Mouse (Mus musculus): ENCODE measurements around the gene Cpsf7. TPM values are rescaled to one million over a fixed set of nuclear protein-coding genes. Genes with fewer than 3 reads are reported as not detected.
A peak's percentile ranks its signal among the peaks of the same experiment; 100 is the strongest.

Cpsf7 gene
- polyA plus RNA-seq, 1 experiment = 70.6 TPM

DNA sequence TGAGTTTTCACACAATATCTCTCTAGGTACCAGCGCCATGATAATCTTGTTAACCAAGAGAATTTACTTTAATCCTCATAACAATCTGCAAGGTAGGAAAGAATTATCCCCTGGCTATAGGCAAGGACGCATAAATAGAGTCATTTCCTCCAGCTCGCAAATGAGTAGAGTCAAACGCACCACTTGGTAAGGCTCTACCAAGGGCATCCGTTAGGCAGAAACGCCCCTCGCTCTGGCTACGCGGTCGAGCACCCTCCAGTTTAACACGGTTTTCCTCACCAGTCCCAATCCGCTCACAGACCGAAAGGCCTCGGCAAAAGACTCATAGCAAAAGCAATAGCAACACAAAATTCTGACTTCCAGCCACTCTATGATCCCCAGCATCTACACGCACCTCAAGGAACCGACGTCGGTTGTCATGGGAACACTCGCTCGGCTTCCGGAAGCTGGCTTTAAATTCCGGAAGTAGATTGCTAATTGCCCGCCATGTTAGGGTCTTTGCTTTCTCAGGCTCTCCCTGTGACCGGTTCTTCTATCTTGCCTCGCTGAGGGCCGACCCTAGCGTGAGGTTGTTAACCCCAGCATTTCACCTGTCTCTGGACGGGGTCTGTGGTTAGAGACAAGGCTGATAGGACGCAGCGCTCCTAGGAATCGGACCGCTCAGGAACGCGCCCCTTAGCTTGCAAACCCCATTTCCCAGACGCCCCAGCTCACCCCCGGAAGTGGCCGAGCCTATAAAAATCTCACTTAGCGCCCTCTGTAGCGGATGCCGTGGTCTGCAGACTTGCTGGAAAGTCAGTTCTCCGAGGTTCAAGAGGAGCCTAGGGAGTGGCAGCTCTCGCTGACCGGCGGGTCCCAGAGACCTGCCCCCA lies 51.9 kb downstream of the Cpsf7 start, which contains the start of the genes Cyb561a3 and Tmem138:
Gene Cyb561a3, plus strand, starts transcription at position 483 of the 872 bp plus-strand sequence.
Gene Tmem138, minus strand, starts transcription at position 673 of the 872 bp plus-strand sequence.
- Histone ChIP-seq H3K27ac (ENCODE audit: insufficient read depth, low read length) (peak within 1 kb of the TSS; percentile 80), H3K4me3 (ENCODE audit: insufficient read depth, low read length) (peak within 1 kb of the TSS; percentile 62), H3K4me1 (ENCODE audit: control insufficient read depth, insufficient read depth, low read length) (peaks cover 4% of the 10 kb centered on the region; the same call in 1 of the 2 replicates)
- TF ChIP-seq POLR2A (IDR thresholded peaks at IDR 0.05; ENCODE audit: low read depth, low read length) = peak; percentile 88
- TF ChIP-seq CTCF (IDR thresholded peaks at IDR 0.05; ENCODE audit: borderline replicate concordance, insufficient read depth, low read length) = no peak

DNA sequence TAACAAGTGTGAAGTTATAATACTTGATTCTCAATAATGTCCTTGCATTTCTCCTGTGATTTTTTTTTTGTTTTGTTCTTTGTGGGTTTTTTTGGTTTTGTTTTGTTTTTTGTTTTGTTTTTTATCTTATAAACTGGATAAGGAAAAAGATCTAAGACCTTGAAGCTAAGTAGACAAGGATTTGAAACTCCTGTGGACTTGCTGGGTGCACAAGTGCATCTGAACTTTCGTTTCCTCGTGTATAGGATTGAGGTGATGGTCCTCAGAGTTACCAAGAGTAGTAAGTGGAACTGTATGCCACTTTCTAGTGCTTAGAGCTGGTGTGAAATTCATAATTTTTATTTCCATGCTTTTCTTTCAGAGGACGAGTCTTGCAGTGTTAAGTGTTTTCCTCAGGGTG lies 55.0 kb downstream of the Cpsf7 start:
- TF ChIP-seq POLR2A (IDR thresholded peaks at IDR 0.05; ENCODE audit: low read depth, low read length) (no peak), CTCF (IDR thresholded peaks at IDR 0.05; ENCODE audit: borderline replicate concordance, insufficient read depth, low read length) (no peak)
- peaks cover 4% of the 10 kb centered on the region; the same call in 1 of the 2 replicates for H3K4me1 ChIP-seq (ENCODE audit: control insufficient read depth, insufficient read depth, low read length)
- H3K27ac ChIP-seq (ENCODE audit: insufficient read depth, low read length) = no peak overlapping the region

DNA sequence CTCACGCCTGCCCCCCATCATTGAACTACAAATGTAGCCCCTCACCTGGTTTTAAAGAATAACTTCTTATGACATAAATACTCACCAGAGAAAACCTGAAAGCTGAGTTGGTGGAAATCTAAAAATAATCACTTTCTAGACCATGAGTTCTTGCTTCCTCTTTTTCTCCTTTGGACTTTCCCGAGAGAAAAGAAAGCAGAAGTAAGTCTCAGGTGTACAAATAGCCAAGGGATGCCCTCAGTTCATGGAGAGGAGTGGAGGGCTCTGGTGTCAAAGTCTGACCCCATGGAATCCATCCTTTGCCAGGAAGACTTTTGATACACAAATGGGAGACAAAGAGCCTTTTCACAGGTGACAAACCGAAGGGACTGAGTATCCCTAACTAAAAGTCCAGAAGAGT lies 55.7 kb downstream of the Cpsf7 start:
- H3K4me3 ChIP-seq (ENCODE audit: insufficient read depth, low read length) = no peak overlapping the region
- H3K4me1 ChIP-seq (ENCODE audit: control insufficient read depth, insufficient read depth, low read length) = peaks cover 4% of the 10 kb centered on the region; the same call in 1 of the 2 replicates
- TF ChIP-seq CTCF (IDR thresholded peaks at IDR 0.05; ENCODE audit: borderline replicate concordance, insufficient read depth, low read length) (no peak), POLR2A (IDR thresholded peaks at IDR 0.05; ENCODE audit: low read depth, low read length) (no peak)
- H3K27ac ChIP-seq (ENCODE audit: insufficient read depth, low read length) = no peak overlapping the region

More for the DNA sequence above, 55.0 kb downstream of the Cpsf7 start:
- H3K4me3 ChIP-seq (ENCODE audit: insufficient read depth, low read length) = no peak overlapping the region

DNA sequence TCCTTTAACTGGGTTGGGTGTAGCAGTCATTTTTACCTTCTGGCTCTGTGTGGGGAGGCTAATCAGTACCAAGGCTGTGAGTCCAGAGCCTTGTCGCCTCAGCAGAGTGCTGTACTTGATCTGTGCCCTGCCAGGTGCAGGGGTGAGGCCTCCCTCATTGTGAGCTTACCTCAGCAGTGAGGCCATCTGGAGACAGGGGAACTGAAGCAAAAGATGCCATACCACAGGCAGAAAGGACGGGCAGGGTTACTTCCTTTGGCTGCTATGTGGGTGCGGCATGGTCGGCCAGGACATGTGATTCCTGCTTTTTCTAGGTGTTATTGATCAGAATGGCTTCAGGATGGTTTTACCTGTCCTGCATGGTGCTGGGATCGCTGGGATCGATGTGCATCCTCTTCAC lies 56.9 kb downstream of the Cpsf7 start:
- H3K27ac ChIP-seq (ENCODE audit: insufficient read depth, low read length) = no peak overlapping the region
- no peak for TF ChIP-seq CTCF (IDR thresholded peaks at IDR 0.05; ENCODE audit: borderline replicate concordance, insufficient read depth, low read length)
- TF ChIP-seq POLR2A (IDR thresholded peaks at IDR 0.05; ENCODE audit: low read depth, low read length) = no peak
- H3K4me1 ChIP-seq (ENCODE audit: control insufficient read depth, insufficient read depth, low read length) = peaks cover 4% of the 10 kb centered on the region; the same call in 1 of the 2 replicates
- no peak overlapping the region for H3K4me3 ChIP-seq (ENCODE audit: insufficient read depth, low read length)

DNA sequence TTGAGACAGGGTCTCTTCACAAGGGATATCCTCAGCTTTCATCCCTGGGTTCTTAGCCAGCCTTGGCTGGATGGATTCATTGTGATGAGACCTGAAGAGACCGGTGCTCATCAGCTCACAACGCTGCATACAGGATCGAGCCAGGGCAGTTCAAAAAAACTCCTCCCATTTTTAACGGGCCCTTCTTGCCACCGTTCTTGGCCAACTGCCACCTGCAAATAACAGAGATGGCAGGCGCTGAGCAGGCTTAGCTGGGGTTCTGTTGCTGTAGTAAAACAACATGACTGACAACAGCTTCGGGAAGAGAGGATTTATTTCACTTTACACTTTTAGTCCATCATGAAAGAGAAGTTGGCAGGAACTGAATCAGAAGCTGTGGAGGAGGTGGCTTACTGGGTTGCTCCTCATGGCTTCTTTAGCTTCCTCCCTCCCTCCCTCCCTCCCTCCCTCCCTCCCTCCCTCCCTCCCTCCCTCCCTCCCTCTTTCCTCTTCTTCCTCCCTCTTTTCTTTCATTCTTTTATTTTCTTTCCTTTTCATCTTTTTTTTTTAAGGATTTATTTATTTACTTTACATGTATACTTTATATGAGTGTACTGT lies 58.6 kb downstream of the Cpsf7 start:
- Histone ChIP-seq H3K4me1 (ENCODE audit: control insufficient read depth, insufficient read depth, low read length) (peaks cover 1% of the 10 kb centered on the region; the same call in 1 of the 2 replicates), H3K4me3 (ENCODE audit: insufficient read depth, low read length) (no peak overlapping the region), H3K27ac (ENCODE audit: insufficient read depth, low read length) (no peak overlapping the region)
- no peak for TF ChIP-seq CTCF (IDR thresholded peaks at IDR 0.05; ENCODE audit: borderline replicate concordance, insufficient read depth, low read length)
- no peak for TF ChIP-seq POLR2A (IDR thresholded peaks at IDR 0.05; ENCODE audit: low read depth, low read length)

DNA sequence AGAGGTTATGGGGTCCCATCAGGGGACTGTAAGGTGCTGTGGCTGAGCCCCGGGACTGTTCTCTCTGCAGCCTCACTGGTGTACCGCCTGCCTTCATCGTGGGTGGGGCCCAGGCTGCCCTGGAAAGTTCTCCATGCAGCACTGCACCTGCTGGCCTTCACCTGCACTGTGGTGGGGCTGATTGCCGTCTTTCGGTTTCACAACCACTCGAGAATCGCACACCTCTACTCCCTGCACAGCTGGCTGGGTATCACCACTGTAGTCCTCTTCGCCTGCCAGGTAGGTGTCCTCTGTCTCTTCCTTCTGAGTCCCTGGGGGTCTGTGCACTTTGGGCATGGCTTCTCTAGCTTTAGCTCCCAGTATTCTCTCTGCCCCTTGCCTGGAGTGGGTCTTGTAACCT lies 60.0 kb downstream of the Cpsf7 start:
- TF ChIP-seq CTCF (IDR thresholded peaks at IDR 0.05; ENCODE audit: borderline replicate concordance, insufficient read depth, low read length) (no peak), POLR2A (IDR thresholded peaks at IDR 0.05; ENCODE audit: low read depth, low read length) (no peak)
- no peaks in the 10 kb centered on the region for H3K4me1 ChIP-seq (ENCODE audit: control insufficient read depth, insufficient read depth, low read length)
- no peak overlapping the region for H3K27ac ChIP-seq (ENCODE audit: insufficient read depth, low read length)
- no peak overlapping the region for H3K4me3 ChIP-seq (ENCODE audit: insufficient read depth, low read length)

DNA sequence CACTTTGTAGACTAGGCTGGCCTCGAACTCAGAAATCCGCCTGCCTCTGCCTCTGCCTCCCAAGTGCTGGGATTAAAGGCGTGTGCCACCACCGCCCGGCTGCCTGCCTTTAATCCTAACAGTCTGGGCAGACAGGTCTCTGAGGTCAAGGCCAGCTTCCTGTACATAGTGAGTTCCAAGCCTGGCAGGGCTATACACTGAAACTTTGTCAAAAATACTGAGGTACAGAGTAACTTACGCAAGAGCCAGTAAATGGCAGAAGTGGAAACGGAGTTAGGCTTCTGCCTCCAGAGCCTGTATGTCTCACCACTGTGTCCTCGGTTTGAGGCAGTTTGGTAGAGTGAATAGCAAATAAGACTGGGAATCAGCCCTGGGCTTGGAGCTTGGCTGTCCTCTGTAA lies 62.2 kb downstream of the Cpsf7 start:
- no peak overlapping the region for H3K4me3 ChIP-seq (ENCODE audit: insufficient read depth, low read length)
- no peak for TF ChIP-seq CTCF (IDR thresholded peaks at IDR 0.05; ENCODE audit: borderline replicate concordance, insufficient read depth, low read length)
- no peak for TF ChIP-seq POLR2A (IDR thresholded peaks at IDR 0.05; ENCODE audit: low read depth, low read length)
- no peaks in the 10 kb centered on the region for H3K4me1 ChIP-seq (ENCODE audit: control insufficient read depth, insufficient read depth, low read length)
- no peak overlapping the region for H3K27ac ChIP-seq (ENCODE audit: insufficient read depth, low read length)

DNA sequence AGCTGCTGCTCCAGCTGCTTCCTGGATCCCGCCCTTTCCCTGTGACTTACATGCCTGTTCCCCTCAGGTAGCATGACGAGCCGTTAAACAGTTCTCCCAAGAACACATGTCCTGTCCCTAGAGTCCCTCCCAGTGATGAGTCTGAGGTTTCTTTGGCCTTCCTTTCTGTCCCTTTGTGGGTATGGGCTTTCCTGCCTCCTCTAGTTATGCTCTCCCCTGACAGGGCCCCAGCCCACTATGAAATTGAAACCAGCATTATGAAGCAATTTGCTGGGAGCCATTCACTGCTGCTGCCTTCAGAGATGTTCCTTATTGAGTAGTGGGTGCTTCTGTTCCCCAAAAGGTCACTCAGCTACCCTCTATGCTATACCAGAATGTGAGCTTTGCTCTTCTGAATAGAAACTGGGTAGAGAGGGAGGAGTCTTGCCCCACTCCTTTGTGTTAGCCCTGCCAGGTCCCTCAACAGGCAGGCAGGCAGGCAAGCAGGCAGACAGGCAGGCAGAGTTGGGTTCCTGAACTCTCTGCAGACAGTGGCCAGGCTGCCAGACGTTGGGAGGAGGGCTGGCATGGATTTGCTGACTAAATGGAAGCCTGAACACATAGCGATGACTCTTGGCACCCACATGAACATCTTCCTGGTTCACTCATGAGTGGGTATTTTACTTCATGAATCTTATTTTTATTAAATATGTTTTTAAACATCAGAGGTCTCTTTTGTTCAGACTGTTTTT lies 64.2 kb downstream of the Cpsf7 start:
- H3K4me1 ChIP-seq (ENCODE audit: control insufficient read depth, insufficient read depth, low read length) = no peaks in the 10 kb centered on the region
- TF ChIP-seq CTCF (IDR thresholded peaks at IDR 0.05; ENCODE audit: borderline replicate concordance, insufficient read depth, low read length) (no peak), POLR2A (IDR thresholded peaks at IDR 0.05; ENCODE audit: low read depth, low read length) (no peak)
- no peak overlapping the region for H3K4me3 ChIP-seq (ENCODE audit: insufficient read depth, low read length)
- H3K27ac ChIP-seq (ENCODE audit: insufficient read depth, low read length) = no peak overlapping the region

DNA sequence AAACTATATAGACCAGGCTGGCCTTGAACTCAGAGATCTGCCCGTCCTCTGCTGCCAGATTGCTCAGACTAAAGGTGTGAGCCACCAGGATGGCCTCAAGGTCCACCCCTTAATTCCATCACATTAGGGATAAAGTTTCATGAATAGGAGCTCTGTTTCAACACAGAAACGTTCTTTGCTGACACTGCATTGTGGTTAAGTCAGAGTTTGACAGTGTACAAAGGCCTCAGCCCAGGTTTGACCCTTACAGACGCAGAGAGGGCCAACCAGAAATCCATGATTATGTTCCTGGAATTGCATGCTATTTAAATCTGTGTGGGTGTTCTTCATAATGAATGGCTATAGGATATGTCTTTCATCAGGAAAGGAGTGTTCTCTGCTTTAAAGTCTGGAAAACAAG lies 65.2 kb downstream of the Cpsf7 start:
- TF ChIP-seq POLR2A (IDR thresholded peaks at IDR 0.05; ENCODE audit: low read depth, low read length) (no peak), CTCF (IDR thresholded peaks at IDR 0.05; ENCODE audit: borderline replicate concordance, insufficient read depth, low read length) (no peak)

More for the DNA sequence above, 65.2 kb downstream of the Cpsf7 start:
- H3K4me1 ChIP-seq (ENCODE audit: control insufficient read depth, insufficient read depth, low read length) = no peaks in the 10 kb centered on the region
- H3K4me3 ChIP-seq (ENCODE audit: insufficient read depth, low read length) = no peak overlapping the region
- H3K27ac ChIP-seq (ENCODE audit: insufficient read depth, low read length) = no peak overlapping the region
